Mouse (Mus musculus) lung, postnatal 10 days (tissue): Measurements from ENCODE around the gene Hes7.

Experiments
- DNase-seq: peaks from one replicate; pipeline ENCODE4 v3.0.0; 2021

Hes7 gene

DNA sequence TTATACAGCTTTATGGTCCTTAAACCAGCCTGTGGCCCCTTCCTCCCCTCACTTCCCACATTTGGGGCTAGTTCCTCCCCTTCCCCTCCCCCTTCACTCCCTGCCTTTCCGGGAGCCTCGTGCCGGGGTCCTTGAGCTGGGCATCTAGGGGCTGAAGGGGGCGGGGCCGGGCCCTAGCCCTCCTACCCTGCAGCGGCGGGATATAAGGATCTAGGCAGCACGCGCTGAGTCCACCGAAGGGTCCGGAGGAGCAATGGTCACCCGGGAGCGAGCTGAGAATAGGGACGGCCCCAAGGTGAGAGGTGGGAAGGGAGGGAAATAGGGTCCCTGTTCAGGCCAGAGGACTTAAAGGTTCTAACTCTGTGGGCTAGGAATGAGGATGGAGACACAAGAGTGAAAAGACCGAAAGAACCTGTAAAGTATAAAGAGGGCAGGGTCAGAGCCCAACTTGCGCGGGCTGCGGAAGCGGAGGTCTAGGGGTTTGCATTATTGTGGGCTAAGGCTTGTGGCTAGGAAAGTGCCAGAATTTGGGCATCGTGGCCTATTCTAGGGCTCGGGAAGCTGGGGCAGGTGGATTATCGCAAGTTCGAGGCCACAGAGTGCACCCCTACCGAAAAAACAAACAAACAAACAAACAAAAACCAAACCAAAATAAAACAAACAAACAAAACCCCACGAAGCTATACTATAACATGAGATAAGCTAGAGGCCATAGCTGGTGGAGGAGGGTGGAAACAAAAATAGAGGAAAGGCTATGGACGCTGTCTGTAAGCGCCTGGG is at the start of gene Hes7:
Gene Hes7 (plus strand): TSS at position 184 of the 780 bp plus-strand sequence.
- peak; percentile 42 for DNase-seq

DNA sequence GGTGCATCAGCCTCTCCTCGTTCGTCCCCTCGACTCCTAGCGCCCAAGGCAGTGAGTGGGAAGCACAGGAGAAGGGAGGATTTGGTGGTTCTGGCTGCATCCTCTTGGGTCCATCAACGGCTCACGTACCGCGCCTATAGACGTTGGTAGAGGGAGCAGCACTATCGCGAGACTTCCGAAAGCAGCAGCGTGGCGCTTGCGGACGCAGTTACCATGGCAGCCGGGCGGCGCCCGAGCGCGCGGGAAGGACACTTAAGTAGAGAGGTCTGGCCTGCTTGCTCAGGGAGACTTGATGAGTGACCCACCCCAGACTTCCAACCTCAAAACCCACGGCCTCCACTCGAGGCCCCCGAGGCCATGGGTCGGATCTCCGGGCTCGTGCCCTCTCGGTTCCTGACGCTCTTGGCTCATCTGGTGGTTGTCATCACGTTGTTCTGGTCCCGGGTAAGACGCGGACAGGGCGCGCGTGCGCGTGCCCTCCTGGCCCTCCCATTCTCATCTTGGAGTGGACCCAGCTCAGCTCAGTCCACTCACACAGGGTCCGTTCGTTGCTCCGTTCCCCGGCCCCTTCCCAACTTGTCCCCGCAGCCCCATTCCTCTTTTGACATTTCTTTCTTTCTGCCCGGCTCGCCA is 49.5 kb upstream of the Hes7 start, which contains the start of gene Tmem107:
Gene Tmem107 (plus strand): TSS at position 217 of the 633 bp plus-strand sequence.
- peak; percentile 96 for DNase-seq

DNA sequence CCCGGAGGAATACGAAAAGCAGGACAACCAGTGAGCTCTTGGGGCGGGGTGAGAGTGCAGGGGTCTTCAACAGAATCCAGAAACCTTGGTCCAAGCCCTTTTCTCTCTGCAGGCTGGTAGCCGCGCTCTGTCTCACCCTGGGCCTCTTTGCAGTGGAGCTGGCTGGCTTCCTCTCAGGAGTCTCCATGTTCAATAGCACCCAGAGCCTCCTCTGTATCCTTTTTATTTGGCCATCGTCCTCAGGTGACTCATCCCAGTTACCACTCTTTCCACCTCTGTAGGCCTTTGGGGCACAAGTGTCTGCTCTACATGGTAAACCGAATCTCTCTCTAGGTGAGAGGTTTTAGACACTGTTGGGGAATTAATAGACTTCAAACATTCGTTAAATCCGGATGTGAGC is 48.9 kb upstream of the Hes7 start:
- no peak for DNase-seq

DNA sequence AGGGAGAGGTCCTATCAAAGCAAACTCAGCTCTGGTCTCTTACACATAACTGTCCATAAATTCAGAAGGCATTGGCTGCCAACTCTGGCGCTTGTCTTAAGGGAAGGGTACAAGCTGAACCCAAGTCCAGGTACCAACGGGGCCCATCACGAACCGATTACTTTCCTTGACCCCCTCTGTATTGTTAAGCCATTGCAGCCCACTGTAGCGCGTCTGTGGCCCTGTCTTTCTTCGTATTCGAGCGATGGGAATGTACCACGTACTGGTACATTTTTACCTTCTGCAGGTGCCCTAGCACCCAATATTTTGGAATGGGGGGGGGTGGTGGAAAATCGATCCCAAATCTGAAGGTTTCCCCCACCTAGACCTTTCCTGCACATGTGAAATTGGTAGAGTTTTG is 48.0 kb upstream of the Hes7 start:
- DNase-seq, result no peak

GRCm38 (mm10) chr11:69072666-69073064 is 47.5 kb upstream of the Hes7 start:
- no peak for DNase-seq

DNA sequence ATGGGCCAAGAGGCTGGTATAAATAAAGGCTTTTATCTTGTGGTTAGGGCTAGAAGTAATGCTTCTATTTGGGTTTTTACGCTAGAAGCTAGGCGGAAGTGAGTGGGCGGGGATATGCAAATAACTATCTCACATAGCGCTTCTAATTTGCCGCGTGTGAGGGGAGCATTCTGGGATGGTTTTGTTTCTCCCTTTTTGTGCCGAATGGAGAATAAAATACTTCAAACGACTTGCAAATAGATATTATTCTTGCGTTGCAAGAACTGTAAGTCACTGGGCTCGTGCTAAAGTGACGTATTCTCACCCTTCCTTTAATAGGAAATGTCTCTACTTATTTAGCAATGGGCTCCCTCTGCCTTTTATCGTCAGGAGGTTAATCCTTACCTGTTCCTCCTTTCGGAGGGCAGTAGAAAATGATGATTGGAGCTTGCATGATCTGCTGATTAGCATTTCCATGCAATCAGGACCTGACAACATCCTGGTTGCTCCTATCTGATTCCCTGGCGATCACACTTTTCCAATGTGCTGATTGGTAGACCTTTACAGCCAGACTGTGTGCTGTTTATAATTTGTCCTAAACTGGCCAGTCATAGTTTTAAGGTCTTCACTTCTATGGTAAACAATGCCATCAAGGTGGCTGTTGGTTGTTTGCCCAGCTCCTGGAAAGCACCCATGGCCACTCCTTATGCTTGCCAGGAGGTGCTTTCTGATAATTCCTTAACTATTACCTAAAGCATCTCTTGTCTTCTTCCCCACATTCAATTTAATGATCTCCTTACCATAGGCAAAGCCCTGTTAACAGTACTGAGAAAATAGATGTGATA is 46.9 kb upstream of the Hes7 start:
- peak; percentile 93 for DNase-seq

GRCm38 (mm10) chr11:69073951-69074775 is 46.0 kb upstream of the Hes7 start:
- no peak for DNase-seq

DNA sequence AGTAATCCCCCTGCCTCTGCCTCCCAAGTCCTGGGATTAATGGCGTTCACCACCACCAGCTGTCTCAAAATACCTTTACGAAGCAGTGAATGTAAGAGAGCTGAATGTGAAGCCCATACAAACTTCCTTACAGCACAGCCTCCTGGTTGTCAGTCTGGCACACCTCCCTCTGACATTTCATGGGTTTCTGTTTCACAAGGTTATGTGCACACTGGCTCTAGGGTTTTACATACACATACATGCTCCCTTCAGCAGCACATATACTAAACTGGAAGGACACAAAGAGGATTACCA is 45.5 kb upstream of the Hes7 start:
- no peak for DNase-seq

DNA sequence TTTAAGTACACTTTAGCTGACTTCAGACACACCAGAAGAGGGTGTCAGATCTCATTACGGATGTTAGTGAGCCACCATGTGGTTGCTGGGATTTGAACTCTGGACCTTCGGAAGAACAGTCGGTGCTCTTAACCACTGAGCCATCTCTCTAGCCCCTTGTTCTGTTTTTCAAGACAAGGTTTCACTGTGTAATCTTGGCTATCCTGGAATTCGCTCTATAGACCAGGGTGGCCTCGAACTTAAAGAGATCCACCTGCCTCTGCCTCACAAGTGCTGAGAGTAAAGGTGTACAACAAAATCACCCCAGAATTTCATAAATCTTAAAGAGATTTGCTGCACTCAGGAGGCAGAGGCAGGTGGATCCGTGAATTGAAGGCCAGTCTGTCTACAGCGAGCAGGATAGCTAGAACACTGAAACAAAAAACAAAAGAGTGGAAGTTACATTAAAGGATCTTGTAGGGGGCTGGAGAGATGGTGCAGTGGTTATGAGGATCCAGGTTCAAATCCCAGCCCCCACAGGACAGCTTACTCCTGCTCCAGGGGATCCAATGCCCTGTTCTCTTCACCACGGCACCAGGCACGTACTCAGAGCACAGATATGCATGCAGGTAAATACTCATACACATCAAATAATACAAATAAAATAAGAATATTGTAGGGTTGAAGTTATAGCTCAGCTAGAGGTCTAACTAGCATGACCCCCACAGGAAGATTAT is 44.3 kb upstream of the Hes7 start:
- DNase-seq, result no peak

DNA sequence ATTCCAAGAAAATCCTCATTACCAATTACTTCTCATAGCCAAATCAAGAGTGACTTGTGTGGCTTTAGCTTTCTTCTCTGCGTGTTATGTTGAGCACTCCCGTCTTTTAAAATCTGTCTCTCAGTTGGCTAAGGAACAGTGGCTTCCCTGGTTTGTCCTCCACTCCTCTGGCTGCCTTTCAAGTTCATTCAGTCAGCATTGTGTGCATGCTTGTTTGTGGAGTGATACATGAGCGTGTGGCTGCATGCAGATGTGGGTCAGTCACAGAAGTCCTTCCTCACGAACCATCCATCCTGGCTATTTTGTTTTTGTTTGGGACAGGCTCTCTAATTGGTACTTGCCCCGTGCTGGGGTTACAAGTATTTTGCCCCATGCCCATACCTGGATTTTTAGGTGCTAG is 43.6 kb upstream of the Hes7 start:
- DNase-seq, result no peak

DNA sequence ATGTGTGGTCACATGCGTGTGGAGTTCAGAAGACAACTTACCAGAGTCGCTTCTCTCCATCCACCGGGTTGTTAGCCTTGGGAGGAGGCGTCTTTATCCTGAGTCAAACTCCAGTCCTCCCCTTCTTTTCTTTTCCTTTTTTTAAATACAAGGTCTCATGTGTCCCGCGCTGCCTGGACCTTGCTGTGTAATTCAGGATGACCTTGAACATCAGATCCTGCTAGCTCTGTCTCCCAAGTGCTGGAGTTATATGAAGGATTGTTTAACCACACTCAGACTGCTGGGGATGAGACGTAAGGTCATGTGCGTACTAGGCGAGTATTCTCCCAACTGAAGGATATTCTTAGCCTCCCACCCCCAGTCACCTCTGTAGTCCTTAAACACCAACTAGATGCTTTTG is 42.9 kb upstream of the Hes7 start:
- DNase-seq, result no peak

- DNase-seq, result no peak
Measured at GRCm38 (mm10) chr11:69078041-69078440, 42.2 kb upstream of the Hes7 start.

DNA sequence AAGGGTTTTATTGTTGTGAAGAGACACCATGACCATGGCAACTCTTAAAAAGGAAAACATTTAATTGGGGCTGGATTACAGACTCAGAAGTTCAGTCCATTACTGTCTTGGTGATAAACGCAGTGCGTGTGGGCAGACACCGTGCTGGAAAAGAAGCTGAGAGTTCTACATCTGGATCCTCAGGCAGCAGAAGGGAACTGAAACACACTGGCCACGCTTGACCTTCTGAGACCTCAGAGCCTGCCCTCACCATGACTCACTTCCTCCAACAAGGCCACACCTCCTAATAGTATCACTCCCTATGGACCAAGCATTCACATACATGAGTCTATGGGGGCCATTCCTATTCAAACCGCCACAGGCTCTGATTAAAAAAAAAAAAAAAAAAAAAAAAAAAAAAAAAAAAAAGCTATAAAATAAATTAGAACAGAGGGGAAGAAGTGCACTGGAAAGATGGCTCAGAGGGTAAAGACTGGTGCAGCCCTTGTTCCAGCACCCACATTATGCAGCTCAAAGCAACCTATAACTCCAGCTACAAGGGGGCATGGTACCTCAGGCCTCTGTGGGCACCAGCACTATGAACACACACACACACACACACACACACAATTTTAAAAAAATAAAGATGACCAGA is 41.3 kb upstream of the Hes7 start:
- no peak for DNase-seq

DNA sequence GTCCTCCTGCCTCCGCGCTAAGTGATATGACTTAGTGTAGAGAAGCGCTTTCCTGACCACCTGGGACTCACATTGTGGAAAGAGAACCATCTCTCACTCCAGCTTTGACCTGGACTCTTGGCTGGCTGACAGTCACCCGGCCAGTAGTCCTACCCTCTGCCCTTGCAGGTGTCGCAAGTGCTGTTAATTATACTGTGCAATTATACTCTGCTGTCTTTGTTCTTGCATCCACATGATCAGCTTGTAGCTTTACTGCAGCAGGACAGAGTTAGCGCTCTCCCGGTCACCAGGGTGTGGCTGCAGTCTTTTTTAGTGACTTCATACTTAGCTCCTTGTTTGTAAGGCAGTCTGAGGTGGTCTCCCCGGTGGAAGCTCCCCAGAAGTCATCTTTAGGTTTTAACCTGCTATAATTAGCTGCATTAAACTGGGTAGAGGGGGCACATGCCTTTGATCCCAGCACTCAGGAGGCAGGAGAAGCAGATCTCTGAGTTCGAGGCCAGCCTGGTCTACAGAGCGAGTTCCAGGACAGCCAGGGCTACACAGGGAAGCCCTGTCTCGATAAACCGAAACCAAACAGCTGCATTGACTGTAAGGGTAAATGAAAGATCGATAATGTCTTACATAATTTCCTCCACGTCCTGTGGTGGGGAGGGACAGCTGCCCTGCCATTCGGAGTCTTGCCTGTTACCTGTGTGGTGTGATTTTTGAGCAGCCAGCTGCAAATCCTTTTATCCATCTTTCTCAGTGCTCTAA is 39.9 kb upstream of the Hes7 start:
- no peak for DNase-seq

- DNase-seq, result no peak
Measured at GRCm38 (mm10) chr11:69080855-69081222, 39.4 kb upstream of the Hes7 start.

DNA sequence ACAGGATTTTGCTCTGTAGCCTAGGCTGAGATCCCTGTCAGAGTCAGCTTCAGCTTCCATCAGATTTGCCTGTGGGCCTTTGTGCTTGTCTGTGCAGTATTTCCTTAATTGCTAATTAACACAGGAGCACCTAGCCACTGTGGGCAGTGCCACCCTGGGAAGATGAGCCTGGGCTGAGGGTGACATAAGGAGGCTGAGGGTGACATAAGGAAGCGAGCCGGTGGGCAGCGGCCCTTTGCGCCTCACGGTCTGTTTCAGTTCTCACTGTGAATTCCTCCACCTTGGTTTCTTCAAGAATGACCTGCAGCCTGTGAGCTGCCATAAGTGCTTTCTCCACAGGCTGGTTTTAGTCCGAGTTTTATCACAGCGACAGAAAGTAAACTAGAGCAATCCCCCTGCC is 38.6 kb upstream of the Hes7 start:
- DNase-seq, result no peak

- no peak for DNase-seq
Measured at GRCm38 (mm10) chr11:69085608-69086007, 34.6 kb upstream of the Hes7 start.

- no peak for DNase-seq
Measured at GRCm38 (mm10) chr11:69086390-69086789, 33.8 kb upstream of the Hes7 start.

GRCm38 (mm10) chr11:69087082-69087481 is 33.1 kb upstream of the Hes7 start:
- DNase-seq, result no peak

DNA sequence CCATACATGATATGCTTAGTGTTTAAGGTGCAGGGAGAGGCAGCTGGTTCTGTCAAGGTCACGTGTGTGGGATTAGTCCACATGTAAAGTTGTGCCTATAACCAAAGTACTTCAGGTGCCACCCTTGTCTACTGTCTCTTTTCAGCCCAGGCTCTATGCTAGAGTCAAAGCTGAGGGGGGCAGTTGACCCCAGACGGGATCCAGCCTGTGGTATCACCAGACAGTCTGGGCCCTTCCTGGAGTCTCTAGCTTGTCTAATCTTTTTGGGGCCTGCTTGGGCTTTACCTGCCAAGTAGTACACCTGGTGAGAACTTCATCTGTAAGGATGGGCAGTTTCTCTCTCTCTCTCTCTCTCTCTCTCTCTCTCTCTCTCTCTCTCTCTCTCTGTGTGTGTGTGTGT is 32.6 kb upstream of the Hes7 start:
- no peak for DNase-seq
